Mouse (Mus musculus) heart, postnatal 36 days (tissue): Measurements from ENCODE around the gene Gaa. TPM values are rescaled to one million over a fixed set of nuclear protein-coding genes. Genes with fewer than 3 reads are reported as not detected.
A peak's percentile ranks its signal among the peaks of the same experiment; 100 is the strongest.

Source experiments
- DNase-seq, 2 experiments: peaks; one replicate each; pipeline ENCODE4 v3.0.0; 2021 to 2022
- intact Hi-C: fragments of 180-260 bp; cut with DNase I; formaldehyde crosslinking; loops from one replicate; pipeline ENCODE4 v1.15.1; 2025
- total RNA-seq, 2 experiments: library from RNA; stranded (reverse); gene quantifications; 2 replicates each; pipeline ENCODE4 v1.2.3; 2021

Gene Gaa
- total RNA-seq, 2 experiments from 2014 or later, result 79.4 to 86.8 TPM

DNA sequence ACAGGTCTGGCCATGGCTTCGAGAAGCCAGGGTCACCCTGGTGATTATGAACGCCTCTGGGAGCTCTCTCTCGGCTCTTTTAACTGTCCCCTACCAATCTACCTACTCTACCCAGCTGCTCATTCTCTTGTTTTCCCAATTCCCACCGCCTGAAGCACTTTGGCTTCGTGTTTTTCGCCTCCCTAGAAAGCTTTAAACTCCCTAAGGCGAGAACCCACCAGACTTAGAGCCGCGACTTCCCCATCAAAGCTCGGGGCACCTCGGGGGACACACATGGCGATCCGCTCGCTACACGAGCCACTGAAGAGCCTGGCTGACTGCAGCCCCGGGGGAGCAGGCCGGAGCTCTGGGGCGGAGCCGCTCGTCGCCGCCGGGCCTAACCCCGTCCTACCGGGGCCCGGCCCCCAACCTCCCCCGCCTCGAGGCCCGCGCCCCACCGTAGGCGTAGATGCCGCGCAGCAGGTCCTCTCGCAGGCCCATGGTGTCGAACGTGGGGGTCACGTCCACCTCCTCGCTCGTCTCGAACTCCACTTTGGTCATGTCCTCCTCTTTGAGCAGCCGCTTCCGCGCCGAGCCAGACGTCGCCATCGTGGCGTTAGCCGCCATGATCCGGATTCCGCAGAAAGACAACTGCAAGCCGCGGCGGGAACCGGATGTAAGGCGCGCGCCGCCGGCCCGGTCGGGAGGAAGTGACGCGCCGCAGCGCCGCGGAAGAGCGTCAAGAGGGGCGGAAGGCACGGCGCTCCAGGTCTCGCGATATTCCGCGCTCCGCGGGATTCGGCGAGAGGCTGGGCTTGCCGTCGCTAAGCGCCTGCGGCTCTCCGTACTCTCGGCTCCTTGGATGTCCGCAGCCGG is 31.9 kb downstream of the Gaa start, which contains the start of gene Eif4a3:
Gene Eif4a3 (minus strand): TSS at position 699 of the 855 bp plus-strand sequence.
- intact Hi-C loops, result loop anchor here (2.0 kb wide), 2 partner anchors 31 to 55 kb away; partner anchors contain the start of genes Sgsh and Slc26a11
- DNase-seq, result peak; percentile 97 to 99

DNA sequence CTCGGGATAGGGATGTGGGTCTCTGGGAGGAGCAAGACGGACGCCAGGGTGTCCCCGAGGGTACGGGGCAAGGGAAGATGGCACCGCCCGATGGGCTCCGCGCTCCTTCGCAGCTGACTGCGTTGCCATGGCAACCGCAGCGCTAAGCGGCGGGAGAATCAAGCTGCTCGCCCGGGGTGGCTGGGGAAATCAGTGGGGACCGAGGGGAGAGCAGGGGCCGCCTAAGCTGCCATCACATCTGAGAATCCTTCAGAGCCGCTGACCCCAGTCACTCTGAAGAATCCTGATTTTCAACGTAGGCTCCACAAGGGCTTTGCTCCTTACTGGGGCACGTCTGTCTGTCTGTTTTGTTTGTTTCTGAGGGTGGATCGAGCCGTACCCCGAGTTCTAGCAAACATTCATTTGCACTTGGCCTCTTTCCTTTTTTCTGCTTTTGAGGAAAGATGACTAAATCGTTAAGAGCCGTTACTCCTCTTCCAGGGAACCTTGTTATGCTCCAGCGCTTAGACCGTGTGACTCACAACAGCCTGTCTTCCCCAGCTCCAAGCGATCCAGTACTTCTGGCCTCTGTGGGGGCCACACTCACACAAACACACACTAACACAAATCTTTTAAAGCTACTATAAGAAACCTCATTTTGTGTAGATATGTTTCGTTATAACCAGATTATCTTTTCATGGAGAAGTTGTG is 32.7 kb downstream of the Gaa start:
- intact Hi-C loops, result loop anchor here (2.0 kb wide), 1 partner anchor 54 kb away; the partner anchor contains the start of genes Sgsh and Slc26a11
- no peak for DNase-seq

DNA sequence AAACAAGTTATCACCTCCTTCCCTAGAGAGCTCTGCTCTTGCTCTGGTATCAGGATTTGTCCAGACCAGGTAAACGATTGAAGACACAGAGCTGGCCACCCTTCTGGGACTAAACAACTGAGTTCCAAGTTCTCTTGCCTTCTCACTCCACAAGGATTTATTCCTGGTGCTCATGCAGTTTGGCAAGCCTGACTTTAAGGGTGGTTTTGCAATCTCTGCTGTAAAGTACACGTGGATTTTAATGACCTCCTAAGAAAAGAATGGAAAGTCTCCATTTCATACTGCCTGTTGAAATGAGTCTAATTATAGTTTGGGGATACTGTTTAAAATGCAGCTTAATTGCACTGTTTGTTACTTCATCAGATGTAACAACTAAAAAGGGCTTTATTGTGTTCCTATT is 33.3 kb downstream of the Gaa start:
- no peak for DNase-seq
- intact Hi-C loops, result loop anchor here (2.0 kb wide), 1 partner anchor 54 kb away; the partner anchor contains the start of genes Sgsh and Slc26a11

DNA sequence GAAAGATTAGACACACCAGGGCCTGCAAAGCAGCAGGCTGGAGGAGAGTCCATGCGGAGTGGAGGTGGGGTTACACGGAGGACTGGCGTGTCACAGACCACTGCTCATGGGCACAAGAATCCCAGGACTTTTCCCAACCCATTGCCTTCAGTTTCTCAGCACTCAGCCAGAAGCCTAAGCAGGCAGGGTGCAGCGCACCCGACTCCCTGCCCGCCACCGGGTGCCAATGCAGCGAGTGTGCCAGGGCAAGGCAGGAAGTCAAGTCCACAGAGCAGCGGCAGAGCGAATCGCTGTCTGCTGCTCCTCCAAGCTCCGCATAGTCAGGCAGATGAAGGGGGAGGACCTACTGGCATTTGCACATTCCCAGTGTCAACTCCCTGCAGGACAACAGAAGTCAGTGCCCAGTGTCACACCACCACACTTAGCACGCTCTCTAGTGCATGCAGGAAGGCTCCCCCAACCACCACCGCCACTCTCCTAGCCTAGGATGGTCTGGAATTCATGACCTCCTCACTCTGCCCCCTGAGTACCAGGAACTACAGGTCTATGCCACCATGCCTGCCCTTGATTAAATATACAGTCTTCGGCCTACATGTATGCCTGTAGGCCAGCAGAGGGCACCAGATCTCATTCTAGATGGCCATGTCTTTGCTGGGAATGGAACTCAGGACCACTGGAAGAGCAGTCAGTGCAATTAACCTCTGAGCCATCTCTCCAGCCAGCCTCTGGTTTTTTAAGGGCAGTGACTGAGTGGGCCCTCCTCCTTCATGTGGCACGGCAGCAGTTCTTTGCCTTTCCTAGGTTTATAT is 37.4 kb downstream of the Gaa start:
- intact Hi-C loops, result no loop called here
- peak; percentile 28 for DNase-seq

DNA sequence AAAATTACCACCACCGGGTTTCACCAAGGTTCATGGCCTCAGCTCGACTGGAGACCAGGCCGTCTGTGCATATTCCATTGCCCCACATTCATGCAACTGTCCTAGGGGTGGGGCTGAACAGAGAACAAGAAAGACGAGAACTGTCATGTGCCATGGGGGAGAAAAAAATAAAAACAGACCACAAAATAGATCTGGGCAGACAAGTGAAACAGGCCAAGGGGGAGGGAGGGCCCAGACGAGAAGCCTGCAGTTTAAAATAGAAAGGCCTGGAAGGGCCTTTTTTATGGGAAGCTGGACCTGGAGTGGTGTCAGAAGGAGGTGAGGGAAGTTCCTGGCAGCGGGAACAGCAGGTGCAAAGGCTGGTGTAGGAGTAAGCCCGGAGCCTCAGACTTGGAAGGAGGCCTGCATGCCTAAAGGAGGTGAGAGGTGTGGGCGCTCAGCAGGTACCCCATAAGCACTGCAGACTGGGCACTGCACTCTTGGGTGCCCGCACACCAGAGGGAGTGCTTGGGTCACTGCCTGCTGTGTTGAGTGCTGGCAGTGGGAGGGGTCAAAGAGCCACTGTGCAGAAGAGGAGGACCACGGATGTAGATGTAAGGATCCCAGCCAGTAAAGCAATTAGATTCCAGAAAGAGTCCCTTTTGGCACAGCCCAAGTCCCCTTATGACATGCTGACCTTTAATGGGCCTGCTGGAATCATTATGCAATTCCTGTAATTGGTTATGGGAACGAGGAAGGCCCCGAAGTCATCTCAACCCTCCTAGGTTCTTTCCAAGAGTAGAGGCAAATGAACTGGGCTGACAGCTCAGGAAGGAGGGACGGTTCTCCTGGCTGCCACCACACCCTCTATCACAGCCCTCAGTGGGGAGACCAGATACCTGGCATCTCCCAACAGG is 39.3 kb downstream of the Gaa start:
- intact Hi-C loops, result no loop called here
- no peak for DNase-seq

GRCm38 (mm10) chr11:119307658-119307867 is 39.9 kb downstream of the Gaa start, which contains the start of gene Card14:
Card14 (plus strand) TSS chr11:119307768.
- no peak for DNase-seq
- intact Hi-C loops, result no loop called here

DNA sequence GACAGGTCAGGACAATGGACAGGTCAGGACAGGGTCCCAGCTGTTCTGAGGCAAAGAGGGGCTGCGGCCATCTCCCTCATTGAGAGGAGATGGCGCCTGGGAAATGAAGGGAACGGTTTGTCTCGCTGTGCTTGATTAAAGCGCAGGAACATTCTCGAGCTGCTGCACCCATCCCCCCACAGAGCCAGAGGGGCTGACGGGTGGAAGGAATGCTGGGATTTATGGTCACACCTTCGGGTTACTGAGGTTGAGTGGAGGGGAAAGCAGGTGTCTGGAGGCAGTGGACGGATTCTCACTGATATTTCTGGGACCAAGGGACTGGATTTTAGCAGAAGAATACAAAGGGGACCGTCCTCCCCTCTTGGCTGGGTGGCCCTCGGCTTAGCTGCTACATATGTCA is 40.2 kb downstream of the Gaa start:
- no peak for DNase-seq
- intact Hi-C loops, result no loop called here

DNA sequence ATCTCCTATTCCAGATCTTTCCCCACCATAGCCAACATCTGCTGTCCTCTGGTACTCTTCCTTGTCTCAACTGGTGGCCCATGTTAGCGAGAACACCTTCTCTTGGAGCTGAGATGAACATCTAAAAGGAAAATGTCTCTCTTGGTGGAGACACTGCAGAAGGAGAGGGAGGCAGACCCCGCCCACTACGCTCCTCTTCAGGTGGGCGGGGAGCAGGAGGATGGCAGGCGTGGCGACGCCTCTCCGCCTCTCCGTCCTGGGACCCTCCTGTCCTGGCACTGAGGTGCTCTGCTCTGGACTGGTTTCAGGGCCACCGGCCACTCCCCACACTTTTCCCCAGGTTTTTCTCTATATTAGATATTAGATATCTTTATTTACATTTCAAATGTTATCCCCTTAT is 42.9 kb downstream of the Gaa start:
- no peak for DNase-seq
- intact Hi-C loops, result no loop called here

- intact Hi-C loops, result no loop called here
- DNase-seq, result no peak
Measured at GRCm38 (mm10) chr11:119314252-119314936, 46.7 kb downstream of the Gaa start.

DNA sequence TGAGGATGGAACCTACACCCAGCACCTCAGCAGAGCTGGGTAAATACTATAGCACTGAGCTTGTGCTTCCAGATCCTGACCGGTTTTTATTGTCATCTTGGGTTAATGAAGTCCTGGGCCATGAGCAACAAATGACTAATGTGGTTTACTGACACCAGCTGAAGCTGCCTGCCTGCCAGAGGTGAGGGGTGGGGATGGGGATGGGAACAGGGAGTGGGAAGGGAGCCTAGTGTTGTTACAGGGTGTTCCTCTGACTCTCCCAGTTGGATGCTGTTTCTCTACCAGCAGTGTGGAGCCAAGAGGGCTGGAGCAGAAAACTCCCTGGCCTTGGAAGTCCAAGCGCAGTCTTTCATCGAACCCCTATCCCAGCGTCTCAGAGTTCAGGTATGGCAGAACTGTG is 49.0 kb downstream of the Gaa start:
- intact Hi-C loops, result no loop called here
- DNase-seq, result peak; percentile 12 to 24

DNA sequence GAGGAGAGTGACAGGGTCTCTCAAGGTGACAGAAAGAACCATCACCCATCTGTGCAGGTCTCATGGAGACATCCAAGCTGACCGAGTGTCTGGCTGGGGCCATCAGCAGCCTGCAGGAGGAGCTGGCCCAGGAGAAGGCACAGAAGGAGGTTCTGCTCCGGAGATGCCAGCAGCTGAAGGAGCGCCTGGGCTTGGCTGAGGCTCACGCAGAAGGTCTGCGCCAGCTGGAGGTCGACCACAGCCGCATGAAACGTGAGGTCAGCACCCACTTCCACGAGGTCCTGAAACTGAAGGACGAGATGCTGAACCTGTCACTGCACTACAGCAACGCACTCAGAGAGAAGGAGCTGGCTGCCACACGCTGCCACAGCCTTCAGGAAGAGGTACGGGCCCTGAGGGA is 54.8 kb downstream of the Gaa start:
- no peak for DNase-seq
- intact Hi-C loops, result no loop called here

DNA sequence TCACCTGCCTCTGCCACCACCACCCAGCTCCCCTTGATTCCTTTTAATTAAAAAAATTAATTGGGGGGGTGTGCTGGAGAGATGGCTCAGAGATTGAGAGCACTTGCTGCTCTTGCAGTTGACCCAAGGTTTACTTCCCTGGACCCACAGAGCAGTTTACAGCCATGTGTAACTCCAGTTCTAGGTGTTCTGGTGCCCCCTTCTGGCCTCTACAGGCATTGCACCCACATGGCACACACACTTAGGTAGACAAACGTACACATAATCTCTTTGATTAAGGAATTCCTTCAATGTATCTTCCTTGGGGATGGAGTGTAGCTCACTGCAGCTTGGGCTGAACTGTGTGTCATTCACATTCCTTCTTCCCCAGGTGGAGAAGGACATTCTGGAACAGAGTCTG is 57.4 kb downstream of the Gaa start:
- intact Hi-C loops, result no loop called here
- DNase-seq, result no peak

- DNase-seq, result no peak
- intact Hi-C loops, result no loop called here
Measured at GRCm38 (mm10) chr11:119330592-119330991, 62.9 kb downstream of the Gaa start.

- DNase-seq, result no peak
- intact Hi-C loops, result no loop called here
Measured at GRCm38 (mm10) chr11:119331970-119332369, 64.3 kb downstream of the Gaa start.

Other genes with a start within 250 kb of the Gaa start
- 1 to 10 TPM; 3.2 to 3.9 TPM for gene Cbx2, start 244.9 kb upstream of the Gaa start, total RNA-seq
- 1 to 10 TPM; 5.3 to 9.1 TPM for gene Cbx8, start 226.9 kb upstream of the Gaa start, total RNA-seq
- gene Cbx4, start 181.7 kb upstream of the Gaa start, total RNA-seq, result 10 to 100 TPM; 11.5 to 13.6 TPM
- gene Tbc1d16, start 39.4 kb upstream of the Gaa start, total RNA-seq, result 10 to 100 TPM; 57.7 to 67.8 TPM
- gene Ccdc40, start 39.3 kb upstream of the Gaa start, total RNA-seq, result under 1 TPM in 1 of 2 experiments, not detected in 1; 0.38 TPM
- 10 to 100 TPM; 64.4 to 72.8 TPM for gene Eif4a3, start 32.2 kb downstream of the Gaa start, total RNA-seq
- under 1 TPM; 0.06 to 0.16 TPM for gene Card14, start 39.9 kb downstream of the Gaa start, total RNA-seq
- gene Sgsh, start 87.6 kb downstream of the Gaa start, total RNA-seq, result 1 to 10 TPM; 4.9 to 5.3 TPM
- 1 to 10 TPM; 3.7 to 4.3 TPM for gene Slc26a11, start 87.7 kb downstream of the Gaa start, total RNA-seq
- gene Rnf213, start 125.2 kb downstream of the Gaa start, total RNA-seq, result 10 to 100 TPM; 15.1 to 20.1 TPM
- 1 to 10 TPM; 8.0 TPM for gene Endov, start 223.5 kb downstream of the Gaa start, total RNA-seq